8 mouse cellular contexts compared by ENCODE assay signal in genomic region chr4:137897298-137897612, GRCm38 (mm10). TPM values are rescaled to one million over a fixed set of nuclear protein-coding genes. Genes with fewer than 3 reads are reported as not detected.
A peak's percentile ranks its signal among the peaks of the same experiment; 100 is the strongest.
DNase-seq lines count a peak whose midpoint lies in the region; ATAC-seq and TF ChIP-seq lines count a peak whose summit lies in the region.

No protein-coding gene starts in this region.

- no peaks in the 10 kb centered on the region for H3K36me3 ChIP-seq in forebrain, embryonic 12.5 days (replicated peaks)
- no peaks in the 10 kb centered on the region for H3K36me3 ChIP-seq in heart, embryonic 13.5 days
- H3K36me3 ChIP-seq in kidney, postnatal 0 days (ENCODE audit: insufficient read depth, low read length) = no peaks in the 10 kb centered on the region

- H3K4me2 ChIP-seq in forebrain, embryonic 12.5 days = peak overlapping the region; percentile 19; the same call in 1 of the 2 replicates
- peak overlapping the region; percentile 42 for H3K4me2 ChIP-seq in heart, embryonic 13.5 days
- no peak overlapping the region for H3K4me2 ChIP-seq in kidney, postnatal 0 days (ENCODE audit: low read length)

- no peak overlapping the region for H3K4me3 ChIP-seq in forebrain, embryonic 12.5 days (replicated peaks)
- no peak overlapping the region for H3K4me3 ChIP-seq in heart, embryonic 13.5 days
- H3K4me3 ChIP-seq in kidney, postnatal 0 days (replicated peaks; ENCODE audit: low read depth, low read length) = no peak overlapping the region

- H3K27me3 ChIP-seq in forebrain, embryonic 12.5 days = peaks cover 30% of the 10 kb centered on the region
- peaks cover 4% of the 10 kb centered on the region for H3K27me3 ChIP-seq in heart, embryonic 13.5 days (replicated peaks)
- H3K27me3 ChIP-seq in kidney, postnatal 0 days (ENCODE audit: insufficient read depth, low read length) = no peaks in the 10 kb centered on the region

- DNase-seq in retina, postnatal 1 day = peak; percentile 88
- no peak for DNase-seq in retina, embryonic 14.5 days (ENCODE audit: low spot score)
- DNase-seq in kidney, postnatal 0 days (ENCODE audit: low spot score) = peak; percentile 79
- peak; percentile 66 to 76 for DNase-seq in lung, adult 18-20 months
- DNase-seq in ovary, postnatal 14 days (ENCODE audit: low spot score) = peak; percentile 73
- no peak for DNase-seq in thymus, postnatal 14 days

- H3K9me3 ChIP-seq in forebrain, embryonic 12.5 days = no peaks in the 10 kb centered on the region
- H3K9me3 ChIP-seq in heart, embryonic 13.5 days = no peaks in the 10 kb centered on the region
- no peaks in the 10 kb centered on the region for H3K9me3 ChIP-seq in kidney, postnatal 0 days (replicated peaks; ENCODE audit: low read length)

- peak; percentile 37; the same call in 1 of the 2 replicates for ATAC-seq in forebrain, embryonic 12.5 days (ENCODE audit: low FRiP score)
- no peak for ATAC-seq in heart, embryonic 13.5 days (ENCODE audit: extremely low read depth, insufficient number of reproducible peaks, low FRiP score, low TSS enrichment)
- ATAC-seq in kidney, postnatal 0 days (replicated peaks; ENCODE audit: low FRiP score, low read depth) = no peak; the same call in 1 of the 2 replicates

- 5% methylated on average over 8 of the region's 8 CpGs for WGBS in forebrain, embryonic 12.5 days
- 9% methylated on average over 8 of the region's 8 CpGs for WGBS in heart, embryonic 13.5 days
- WGBS in kidney, postnatal 0 days = 15% methylated on average over 8 of the region's 8 CpGs

- no peak overlapping the region for H3K9ac ChIP-seq in forebrain, embryonic 12.5 days
- peak overlapping the region; percentile 68 for H3K9ac ChIP-seq in heart, embryonic 13.5 days
- 0 out of 2 replicates have a peak overlapping the region, but pooled peaks have one; percentile 13 for H3K9ac ChIP-seq in kidney, postnatal 0 days (ENCODE audit: low read depth, low read length)

- TF ChIP-seq CTCF in kidney, postnatal 0 days (IDR thresholded peaks at IDR 0.05; ENCODE audit: low read depth) = no peak

- H3K4me1 ChIP-seq in forebrain, embryonic 12.5 days = peaks cover 39% of the 10 kb centered on the region
- H3K4me1 ChIP-seq in heart, embryonic 13.5 days = peaks cover 51% of the 10 kb centered on the region
- peaks cover 36% of the 10 kb centered on the region for H3K4me1 ChIP-seq in kidney, postnatal 0 days (replicated peaks; ENCODE audit: insufficient read depth, low read length)

- H3K27ac ChIP-seq in forebrain, embryonic 12.5 days = peak overlapping the region; percentile 80
- peak overlapping the region; percentile 83 for H3K27ac ChIP-seq in heart, embryonic 13.5 days (replicated peaks)
- peak overlapping the region; percentile 42 for H3K27ac ChIP-seq in kidney, postnatal 0 days

RNA-seq across cellular contexts. Expression of gene Ece1, which starts 35.2 kb away (rescaled TPM):
- 18.3 and 23.4 TPM in 2 replicates for polyA plus RNA-seq in forebrain, embryonic 12.5 days (2016; fragmentation: Nextera tagmentation; extraction: Ambion mirVana)
- 77.4 and 78.9 TPM in 2 replicates for polyA plus RNA-seq in heart, embryonic 13.5 days (2015; fragmentation: Nextera tagmentation; extraction: Ambion mirVana)
- 36.1 and 40.8 TPM in 2 replicates for polyA plus RNA-seq in kidney, postnatal 0 days (2015; fragmentation: Nextera tagmentation; extraction: Ambion mirVana)

Comparison
In these comparisons a context has a peak if more than half of its experiments do, and no peak if none do; other contexts are left out.
1. DNase-seq: peak in retina, postnatal 1 day (single experiment), kidney, postnatal 0 days (single experiment), lung, adult 18-20 months (2 of 2) and ovary, postnatal 14 days (single experiment); none in retina, embryonic 14.5 days (single experiment) and thymus, postnatal 14 days (single experiment).
2. Peak in every context shown above with its lines, with median percentiles within 50 percentile points of each other: H3K27ac ChIP-seq.